Mouse (Mus musculus) urinary bladder, postnatal 4 days (tissue): Measurements from ENCODE around the gene Ccnd2.

Experiments used
- DNase-seq, 2 experiments: peaks; one replicate each; pipeline ENCODE4 v3.0.0; 2021 to 2022; ENCODE audit warnings: low spot score in 2 of 2

Ccnd2 gene

GRCm38 (mm10) chr6:127148526-127149302 lies 3.3 kb downstream of the Ccnd2 start:
- DNase-seq = no peak

GRCm38 (mm10) chr6:127147665-127148064 lies 4.3 kb downstream of the Ccnd2 start:
- peak; percentile 84 to 90 for DNase-seq

- DNase-seq = no peak
Observed at GRCm38 (mm10) chr6:127146322-127146947, 5.6 kb downstream of the Ccnd2 start.

GRCm38 (mm10) chr6:127145464-127146190 lies 6.4 kb downstream of the Ccnd2 start:
- no peak for DNase-seq

GRCm38 (mm10) chr6:127143576-127144288 lies 8.3 kb downstream of the Ccnd2 start:
- DNase-seq = no peak

GRCm38 (mm10) chr6:127143124-127143520 lies 8.9 kb downstream of the Ccnd2 start:
- DNase-seq = no peak

GRCm38 (mm10) chr6:127142154-127143123 lies 9.6 kb downstream of the Ccnd2 start:
- DNase-seq = no peak

GRCm38 (mm10) chr6:127138962-127139361 lies 13.0 kb downstream of the Ccnd2 start:
- DNase-seq = no peak

- DNase-seq = no peak
Observed at GRCm38 (mm10) chr6:127133433-127134245, 18.4 kb downstream of the Ccnd2 start.

GRCm38 (mm10) chr6:127132719-127133118 lies 19.3 kb downstream of the Ccnd2 start:
- DNase-seq = no peak

GRCm38 (mm10) chr6:127131946-127132345 lies 20.0 kb downstream of the Ccnd2 start:
- DNase-seq = no peak

GRCm38 (mm10) chr6:127130377-127130776 lies 21.6 kb downstream of the Ccnd2 start:
- no peak for DNase-seq

- no peak for DNase-seq
Observed at GRCm38 (mm10) chr6:127129659-127130058, 22.3 kb downstream of the Ccnd2 start.

GRCm38 (mm10) chr6:127123506-127123905 lies 28.5 kb downstream of the Ccnd2 start:
- no peak for DNase-seq

- DNase-seq = no peak
Observed at GRCm38 (mm10) chr6:127122996-127123395, 29.0 kb downstream of the Ccnd2 start.

- DNase-seq = no peak
Observed at GRCm38 (mm10) chr6:127122221-127122806, 29.7 kb downstream of the Ccnd2 start.

- DNase-seq = no peak
Observed at GRCm38 (mm10) chr6:127114753-127115456, 37.1 kb downstream of the Ccnd2 start.

- peak; percentile 86 to 87 for DNase-seq
Observed at GRCm38 (mm10) chr6:127109402-127109930, 42.5 kb downstream of the Ccnd2 start, which contains the start of gene Tigar. Gene Tigar, minus strand, starts transcription at chr6:127109557.
